Mouse (Mus musculus) lung, embryonic 15.5 days (tissue): ENCODE results near the gene Cyb561a3. TPM values are rescaled to one million over a fixed set of nuclear protein-coding genes. Genes with fewer than 3 reads are reported as not detected.

Experiments
- ATAC-seq: fragments of 200-750 bp; cut with Nextera tagmentation; 2 replicates; pipeline ENCODE4 v1.8.0; 2017; ENCODE audit warnings: moderate number of reproducible peaks, borderline replicate concordance; ENCODE audit not compliant: low FRiP score, low TSS enrichment; ENCODE audit errors: extremely low read depth
- H3K27ac ChIP-seq: fragments of 300-500 bp; sonication (generic); 2 replicates; pipeline ENCODE4 v1.5.1; 2015; ENCODE audit warnings: moderate library complexity, mild to moderate bottlenecking, inconsistent platforms
- H3K27me3 ChIP-seq: fragments of 300-500 bp; sonication (generic); 2 replicates; pipeline ENCODE4 v1.6.1; 2015; ENCODE audit warnings: inconsistent platforms
- H3K36me3 ChIP-seq: fragments of 300-500 bp; sonication (generic); 2 replicates; pipeline ENCODE4 v1.6.1; 2015; ENCODE audit warnings: inconsistent platforms
- H3K4me1 ChIP-seq: fragments of 300-500 bp; sonication (generic); 2 replicates; pipeline ENCODE4 v1.6.1; 2015; ENCODE audit warnings: inconsistent platforms
- H3K4me2 ChIP-seq: fragments of 300-500 bp; sonication (generic); 2 replicates; pipeline ENCODE4 v1.6.1; 2015; ENCODE audit warnings: inconsistent platforms, mild to moderate bottlenecking, moderate library complexity
- H3K4me3 ChIP-seq: fragments of 300-500 bp; sonication (generic); 2 replicates; pipeline ENCODE4 v1.5.1; 2015; ENCODE audit warnings: mild to moderate bottlenecking, inconsistent platforms
- H3K9ac ChIP-seq: fragments of 300-500 bp; sonication (generic); 2 replicates; pipeline ENCODE4 v1.6.1; 2015; ENCODE audit warnings: inconsistent platforms
- H3K9me3 ChIP-seq: fragments of 300-500 bp; sonication (generic); 2 replicates; pipeline ENCODE4 v1.6.1; 2016; ENCODE audit warnings: inconsistent platforms
- WGBS: fragments of 180-500 bp; shearing (Covaris S2); methylation state at CpG from one replicate; pipeline ENCODE4 v1.1.7; 2015; 5-methylcytosine and 5-hydroxymethylcytosine counted together
- polyA plus RNA-seq: library from polyadenylated mRNA; unstranded; fragments of >200 nt; fragmentation: Nextera tagmentation; extraction: Ambion mirVana; gene quantifications from 2 replicates; pipeline ENCODE4 v1.2.1, GENCODE M21; 2015

Gene Cyb561a3
- polyA plus RNA-seq, 1 experiment from 2014 or later, result 21.7 TPM

DNA sequence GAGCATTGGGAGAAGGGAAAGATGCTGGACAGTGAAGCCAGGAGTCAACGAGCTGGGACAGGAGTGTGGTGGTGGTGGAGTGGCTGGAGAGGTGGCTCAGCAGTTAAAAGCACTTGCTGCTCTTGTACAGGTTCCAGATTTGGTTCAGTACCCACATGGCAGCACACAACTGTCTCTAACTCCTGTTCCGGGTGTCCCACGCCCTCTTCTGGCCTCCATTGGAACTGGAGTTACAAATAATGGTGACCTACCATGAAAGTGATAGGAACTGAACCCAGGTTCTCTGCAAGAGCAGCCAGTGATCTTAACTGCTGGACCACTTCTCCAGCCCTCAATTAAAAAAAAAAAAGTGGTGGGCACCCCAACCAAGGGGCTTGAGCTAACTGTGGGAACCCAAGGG, 21.2 kb downstream of the Cyb561a3 start:
- WGBS, result 28% methylated on average over 3 of the region's 3 CpGs

DNA sequence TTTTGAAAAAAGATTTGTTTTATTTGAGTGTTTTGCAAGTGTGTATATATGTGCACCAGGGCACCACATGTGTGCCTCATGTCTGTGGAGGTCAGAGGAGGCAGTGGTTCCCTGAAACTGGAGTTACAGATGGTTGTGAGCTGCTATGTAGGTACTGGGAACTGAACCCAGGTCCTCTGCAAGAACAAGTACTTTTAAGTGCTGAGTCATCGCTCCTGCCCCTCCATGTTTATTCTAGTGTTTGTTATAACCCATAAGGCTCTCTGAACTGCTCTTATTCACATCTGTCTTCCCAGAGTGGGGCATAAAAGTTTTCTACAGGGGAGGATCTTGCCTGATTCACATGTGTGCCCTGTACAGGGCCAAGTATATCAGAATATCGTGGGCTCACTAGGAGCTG, 22.7 kb downstream of the Cyb561a3 start:
- 85% methylated on average over 2 of the region's 2 CpGs for WGBS
- Histone ChIP-seq H3K27me3 (no peaks in the 10 kb centered on the region), H3K4me3 (no peak overlapping the region), H3K4me1 (peaks cover 23% of the 10 kb centered on the region), H3K36me3 (0 out of 2 replicates have a peak, but pooled peaks cover 10% of the 10 kb centered on the region), H3K9me3 (no peaks in the 10 kb centered on the region), H3K9ac (no peak overlapping the region), H3K27ac (no peak overlapping the region), H3K4me2 (no peak overlapping the region)
- ATAC-seq, result no peak

More for the DNA sequence above, 21.2 kb downstream of the Cyb561a3 start:
- peaks cover 9% of the 10 kb centered on the region for H3K4me1 ChIP-seq
- ATAC-seq, result no peak
- no peak overlapping the region for H3K4me3 ChIP-seq
- H3K4me2 ChIP-seq, result no peak overlapping the region
- H3K9ac ChIP-seq, result no peak overlapping the region
- no peak overlapping the region for H3K27ac ChIP-seq
- H3K36me3 ChIP-seq, result 0 out of 2 replicates have a peak, but pooled peaks cover 11% of the 10 kb centered on the region
- no peaks in the 10 kb centered on the region for H3K9me3 ChIP-seq
- no peaks in the 10 kb centered on the region for H3K27me3 ChIP-seq

DNA sequence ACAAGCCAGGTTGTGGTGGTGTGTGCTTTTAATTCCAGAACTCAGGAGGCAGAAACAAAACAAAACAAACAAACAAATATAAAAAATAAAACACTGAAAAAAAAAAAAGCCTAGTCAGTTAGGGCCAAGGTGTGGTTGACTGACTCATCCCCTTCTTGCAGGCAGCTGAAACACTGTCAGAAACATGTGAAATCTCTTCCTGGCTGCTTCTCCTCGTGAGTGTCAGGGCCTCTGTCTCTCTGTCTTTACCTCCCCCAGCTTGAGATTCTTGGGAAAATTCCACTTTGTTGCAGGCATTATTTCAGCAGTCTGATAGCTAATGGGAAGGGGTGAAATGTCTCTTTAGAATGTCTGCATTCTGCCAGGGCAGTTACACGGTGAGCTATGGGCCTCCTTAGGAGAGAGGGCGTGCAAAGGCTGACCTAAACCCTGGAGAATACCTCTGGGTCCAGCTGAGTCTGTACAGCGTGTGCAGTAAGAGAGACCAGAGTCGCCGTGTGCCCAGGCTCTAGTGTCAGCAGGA, 25.3 kb downstream of the Cyb561a3 start:
- WGBS, result 6% methylated on average over 6 of the region's 6 CpGs
- Histone ChIP-seq H3K36me3 (no peaks in the 10 kb centered on the region), H3K9me3 (no peaks in the 10 kb centered on the region), H3K4me1 (peaks cover 35% of the 10 kb centered on the region), H3K27me3 (no peaks in the 10 kb centered on the region), H3K4me2 (peak overlapping the region; percentile 60), H3K27ac (peak overlapping the region; percentile 89), H3K9ac (peak overlapping the region; percentile 52), H3K4me3 (peak overlapping the region; percentile 33)
- no peak for ATAC-seq

DNA sequence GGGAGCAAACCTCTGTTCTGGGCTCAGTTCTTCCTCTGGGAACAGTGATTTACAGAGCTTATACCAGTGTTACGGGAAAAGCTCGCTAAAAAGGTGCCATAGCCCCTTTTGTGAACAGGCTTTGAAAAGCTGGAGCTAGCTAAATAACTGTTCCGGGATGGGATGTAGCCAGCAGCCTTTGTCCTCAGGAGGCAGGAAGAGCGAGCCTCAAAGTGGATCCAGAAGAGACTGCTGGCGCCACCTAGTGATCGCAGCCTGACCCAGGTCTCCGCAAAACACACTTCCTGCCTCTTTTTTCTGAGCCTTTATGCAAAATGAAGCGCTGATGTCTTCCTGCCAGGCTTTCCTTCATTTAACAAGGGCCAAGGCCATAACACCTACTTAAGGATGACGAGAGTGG, 25.8 kb downstream of the Cyb561a3 start:
- H3K36me3 ChIP-seq, result peaks cover 2% of the 10 kb centered on the region; the same call in 1 of the 2 replicates
- H3K4me1 ChIP-seq, result peaks cover 39% of the 10 kb centered on the region
- H3K9me3 ChIP-seq, result no peaks in the 10 kb centered on the region
- under 1% methylated on average over 9 of the region's 9 CpGs for WGBS
- peak; percentile 61; the same call in 1 of the 2 replicates for ATAC-seq
- H3K4me3 ChIP-seq, result peak overlapping the region; percentile 33
- peak overlapping the region; percentile 60 for H3K4me2 ChIP-seq
- H3K9ac ChIP-seq, result peak overlapping the region; percentile 52
- peak overlapping the region; percentile 89 for H3K27ac ChIP-seq
- no peaks in the 10 kb centered on the region for H3K27me3 ChIP-seq

DNA sequence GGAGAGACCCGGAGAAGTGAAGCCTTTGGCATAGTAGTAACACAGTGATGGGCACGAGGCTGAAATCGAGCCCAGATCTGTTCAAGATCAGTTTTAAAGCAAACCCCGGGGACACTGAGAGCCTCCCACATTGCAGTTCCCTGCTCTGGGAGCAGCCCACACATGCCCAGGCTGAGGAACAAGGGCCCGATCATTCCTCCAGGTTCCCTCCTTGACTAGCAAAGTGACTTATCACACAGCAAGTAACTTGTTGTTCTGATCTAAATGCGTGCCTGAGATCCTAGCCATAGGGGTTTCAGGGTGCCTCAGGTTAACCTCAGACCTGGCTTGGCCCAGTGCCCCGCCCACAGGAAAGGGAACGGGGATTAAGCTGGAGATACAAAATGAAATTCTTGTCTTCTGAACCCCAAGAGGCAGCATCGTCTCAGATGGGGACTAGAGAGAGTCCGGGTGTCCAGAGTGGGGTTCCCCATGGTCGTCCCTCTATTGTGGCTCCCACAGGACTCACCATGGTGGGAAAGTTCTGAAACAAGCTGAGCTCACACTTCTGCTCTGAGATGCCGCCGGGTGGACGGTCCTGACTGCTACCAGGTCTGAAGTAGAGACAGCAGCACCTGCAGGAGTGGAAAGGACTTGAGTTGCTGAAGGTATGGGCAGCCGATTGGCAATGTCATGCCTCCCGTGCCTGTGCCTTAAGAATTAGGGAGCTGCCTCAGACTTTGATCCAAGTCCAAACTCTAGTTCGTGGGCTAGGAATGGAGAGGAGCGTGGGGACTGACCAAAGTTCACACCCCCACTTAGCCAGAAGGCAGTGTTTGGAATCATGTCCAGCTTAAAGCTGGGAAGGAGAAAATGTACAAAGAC, 26.9 kb downstream of the Cyb561a3 start:
- WGBS, result 82% methylated on average over 18 of the region's 18 CpGs
- no peaks in the 10 kb centered on the region for H3K9me3 ChIP-seq
- H3K4me3 ChIP-seq, result no peak overlapping the region
- H3K27me3 ChIP-seq, result no peaks in the 10 kb centered on the region
- no peak for ATAC-seq
- H3K36me3 ChIP-seq, result peaks cover 13% of the 10 kb centered on the region
- no peak overlapping the region; the same call in 1 of the 2 replicates for H3K4me2 ChIP-seq
- peak overlapping the region; percentile 94 for H3K27ac ChIP-seq
- H3K4me1 ChIP-seq, result peaks cover 45% of the 10 kb centered on the region
- H3K9ac ChIP-seq, result peak overlapping the region; percentile 95; the same call in 1 of the 2 replicates

DNA sequence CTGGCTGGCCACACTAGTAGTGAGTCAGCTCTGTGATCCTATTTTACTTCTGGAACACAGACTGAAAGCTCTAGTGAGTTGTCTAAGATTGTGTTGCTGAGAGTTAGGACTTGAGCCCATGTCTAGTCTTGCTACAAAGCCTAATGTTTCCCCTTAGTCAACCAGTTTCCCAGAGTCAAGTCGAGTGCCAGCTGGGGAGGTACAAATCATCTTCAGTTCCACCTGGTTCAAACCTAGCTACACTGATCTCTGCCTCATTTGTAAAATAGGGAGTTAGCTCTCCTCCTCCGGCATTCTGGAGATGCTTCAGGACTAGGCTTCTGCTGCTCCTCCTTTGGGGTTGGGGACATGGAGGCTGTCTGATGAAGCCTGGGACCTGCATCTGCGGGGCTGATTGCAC, 27.6 kb downstream of the Cyb561a3 start:
- Histone ChIP-seq H3K27me3 (no peaks in the 10 kb centered on the region), H3K9ac (peak overlapping the region; percentile 95), H3K4me3 (peak overlapping the region; percentile 98), H3K4me1 (peaks cover 45% of the 10 kb centered on the region), H3K4me2 (peak overlapping the region; percentile 78), H3K36me3 (peaks cover 18% of the 10 kb centered on the region), H3K27ac (peak overlapping the region; percentile 94), H3K9me3 (no peaks in the 10 kb centered on the region)
- no peak for ATAC-seq
- WGBS, result 31% methylated on average over 3 of the region's 3 CpGs

DNA sequence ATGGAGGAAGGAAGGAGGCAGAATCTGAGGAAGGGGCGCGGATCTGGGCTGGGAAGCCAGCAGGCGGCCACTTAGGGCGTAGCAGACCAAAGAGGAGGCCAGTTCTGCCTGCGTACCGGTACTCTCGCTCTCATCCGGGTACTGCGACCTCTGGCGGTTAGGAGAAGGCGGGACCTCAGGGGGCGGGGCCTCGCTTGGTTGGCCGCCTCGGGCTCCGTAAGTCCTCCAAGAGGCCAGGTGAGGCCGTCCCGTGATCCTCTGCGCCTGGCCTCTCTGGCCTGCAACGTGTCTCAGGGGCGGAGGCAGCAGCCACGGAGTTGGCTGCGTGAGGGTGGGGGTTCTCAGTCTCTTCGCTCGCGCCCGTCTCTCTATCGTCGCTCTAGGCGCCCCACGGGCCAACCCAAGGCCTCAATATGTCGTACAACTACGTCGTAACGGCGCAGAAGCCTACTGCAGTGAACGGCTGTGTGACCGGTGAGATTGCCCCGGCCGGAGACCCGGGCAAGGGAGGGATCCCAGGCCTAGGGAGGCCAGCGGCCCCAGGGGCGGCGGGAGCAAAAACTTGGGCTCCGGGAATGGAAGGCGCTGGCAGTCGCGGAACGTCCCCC, 28.4 kb downstream of the Cyb561a3 start, which contains the start of the genes Ddb1 and Tkfc:
Gene Ddb1, plus strand, starts transcription at position 35 of the 608 bp plus-strand sequence.
Gene Tkfc, minus strand, starts transcription at position 362 of the 608 bp plus-strand sequence.
- under 1% methylated on average over 49 of the region's 49 CpGs for WGBS
- H3K4me3 ChIP-seq, result peak within 1 kb of the TSS; percentile 98
- peak; percentile 97 for ATAC-seq

DNA sequence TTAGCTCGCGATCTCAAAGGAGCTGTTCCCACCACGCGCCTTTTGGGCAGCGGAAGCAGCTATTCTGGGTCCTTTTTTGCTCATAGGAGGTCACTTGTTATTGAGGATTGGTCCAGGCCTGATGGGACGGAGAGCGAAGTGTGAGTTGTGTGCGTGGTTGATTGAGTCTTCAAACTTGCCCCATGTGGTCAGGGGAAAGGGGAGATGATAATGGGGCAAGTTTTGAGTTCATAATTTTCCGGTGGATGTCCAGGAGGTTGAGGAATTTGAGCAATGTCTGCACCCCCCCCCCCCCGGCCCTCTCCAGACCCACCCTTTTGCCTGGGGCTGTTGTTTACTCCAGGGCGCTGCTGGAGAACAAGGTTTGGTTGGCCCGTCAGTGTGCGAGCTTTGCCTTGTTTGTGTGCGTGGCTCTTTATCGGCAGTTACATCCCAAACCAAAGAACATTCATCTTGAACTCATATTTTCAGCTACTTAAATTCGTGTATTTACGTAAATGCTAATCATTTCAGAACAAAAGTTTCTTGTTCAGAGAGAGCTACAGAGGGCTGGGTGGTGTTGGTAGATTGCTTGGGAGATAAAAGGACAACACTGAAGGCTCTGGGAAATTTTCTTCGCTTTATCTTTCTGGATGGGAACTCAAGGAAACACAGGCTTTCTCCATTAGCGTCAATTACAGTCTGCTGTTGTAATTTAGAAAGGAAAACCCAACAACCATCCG, 29.1 kb downstream of the Cyb561a3 start:
- 4% methylated on average over 20 of the region's 20 CpGs for WGBS
- Histone ChIP-seq H3K4me2 (peak overlapping the region; percentile 78), H3K4me3 (peak overlapping the region; percentile 98), H3K36me3 (peaks cover 33% of the 10 kb centered on the region), H3K4me1 (peaks cover 45% of the 10 kb centered on the region), H3K27ac (peak overlapping the region; percentile 90), H3K27me3 (no peaks in the 10 kb centered on the region), H3K9me3 (no peaks in the 10 kb centered on the region), H3K9ac (peak overlapping the region; percentile 95)
- ATAC-seq, result peak; percentile 12; the same call in 1 of the 2 replicates

More for the DNA sequence above, 28.4 kb downstream of the Cyb561a3 start, which contains the start of the genes Ddb1 and Tkfc:
- Histone ChIP-seq H3K4me2 (peak within 1 kb of the TSS; percentile 78), H3K9ac (peak within 1 kb of the TSS; percentile 95), H3K4me1 (peaks cover 45% of the 10 kb centered on the region), H3K9me3 (no peaks in the 10 kb centered on the region), H3K27me3 (no peaks in the 10 kb centered on the region), H3K36me3 (peaks cover 26% of the 10 kb centered on the region), H3K27ac (peak within 1 kb of the TSS; percentile 94)

DNA sequence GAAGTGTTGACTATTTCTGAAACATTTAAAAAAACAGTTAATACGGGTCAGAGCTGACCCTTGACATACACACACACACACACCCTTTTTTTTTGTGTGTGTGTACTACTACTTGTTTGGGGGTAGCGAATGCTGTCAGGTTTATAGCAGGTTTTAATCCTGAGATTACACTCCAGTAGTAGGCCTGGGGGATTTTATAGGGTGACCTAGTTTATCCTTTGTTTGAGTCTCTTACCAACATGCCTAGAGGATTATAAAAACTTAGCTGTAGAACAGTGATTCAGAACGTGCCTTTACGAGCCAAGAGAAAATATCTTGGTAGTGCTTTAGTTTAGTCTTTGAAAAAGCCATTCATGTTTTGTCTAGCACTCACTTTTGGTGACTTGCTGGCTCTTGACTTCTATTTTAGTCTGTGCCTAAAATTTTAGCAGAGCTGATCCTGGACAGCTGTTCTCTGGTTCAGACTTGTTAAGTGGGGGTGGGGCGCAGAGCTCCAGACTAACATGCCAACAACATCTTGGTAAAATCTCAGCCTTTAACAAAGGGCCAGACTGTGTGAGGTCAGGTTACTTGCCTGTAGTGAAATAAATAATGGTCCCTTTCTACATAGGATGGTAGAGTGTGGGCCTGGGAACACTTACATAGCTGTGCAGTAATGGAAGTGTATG, 31.7 kb downstream of the Cyb561a3 start:
- no peak for ATAC-seq
- WGBS, result 69% methylated on average over 5 of the region's 5 CpGs
- peaks cover 31% of the 10 kb centered on the region for H3K4me1 ChIP-seq
- H3K9me3 ChIP-seq, result no peaks in the 10 kb centered on the region
- no peak overlapping the region for H3K9ac ChIP-seq
- H3K27me3 ChIP-seq, result no peaks in the 10 kb centered on the region
- H3K4me2 ChIP-seq, result no peak overlapping the region
- H3K27ac ChIP-seq, result no peak overlapping the region
- H3K36me3 ChIP-seq, result peaks cover 59% of the 10 kb centered on the region
- no peak overlapping the region for H3K4me3 ChIP-seq

DNA sequence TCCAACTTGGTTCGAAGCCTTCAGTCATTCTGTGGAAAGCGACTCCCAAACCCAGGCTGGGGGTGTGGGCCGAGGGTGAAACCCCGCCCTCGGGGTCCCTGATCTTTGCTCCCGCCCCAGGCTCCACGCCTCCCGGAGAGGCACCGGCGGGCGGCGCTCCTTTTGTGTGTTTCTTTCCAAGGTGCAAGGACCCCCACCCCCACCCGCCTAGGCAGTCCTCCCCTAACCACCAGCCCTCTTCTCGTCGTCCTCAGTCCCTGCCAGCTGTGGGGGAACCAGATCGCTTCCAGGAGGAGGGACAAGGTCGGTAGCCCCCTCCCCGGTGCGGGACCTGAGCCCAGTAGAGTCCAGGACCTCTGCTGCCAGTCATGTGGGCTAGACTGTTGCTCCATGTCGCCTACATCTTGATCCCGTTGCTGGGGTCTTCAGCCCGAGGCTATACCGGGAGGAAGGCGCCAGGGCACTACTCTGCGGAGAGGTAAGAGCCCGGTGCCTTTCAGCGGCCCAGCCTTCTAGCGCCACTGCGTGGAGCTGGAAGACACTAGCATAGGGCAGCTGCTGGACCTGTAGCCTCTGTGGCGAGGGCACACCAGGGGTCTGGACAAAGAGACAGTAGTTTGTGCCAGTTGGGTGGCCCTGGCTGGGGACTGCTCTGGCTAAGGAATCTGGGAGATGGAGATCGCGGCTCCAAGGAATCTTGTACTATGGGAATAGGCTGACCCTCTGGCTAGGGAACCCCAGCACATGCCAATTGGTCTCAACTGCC, 57.3 kb downstream of the Cyb561a3 start, which contains the start of gene Vwce:
Gene Vwce, plus strand, starts transcription at position 108 of the 766 bp plus-strand sequence.
- Histone ChIP-seq H3K27ac (no peak within 1 kb of the TSS), H3K9me3 (no peaks in the 10 kb centered on the region), H3K36me3 (peaks cover 16% of the 10 kb centered on the region), H3K4me2 (peak within 1 kb of the TSS; percentile 85), H3K9ac (peak within 1 kb of the TSS; percentile 44), H3K4me3 (peak within 1 kb of the TSS; percentile 38), H3K4me1 (peaks cover 18% of the 10 kb centered on the region), H3K27me3 (no peaks in the 10 kb centered on the region; the same call in 1 of the 2 replicates)
- ATAC-seq, result peak; percentile 72
- WGBS, result 2% methylated on average over 32 of the region's 32 CpGs
